Mouse (Mus musculus): ENCODE measurements around the gene Tnik.

The Tnik gene

DNA sequence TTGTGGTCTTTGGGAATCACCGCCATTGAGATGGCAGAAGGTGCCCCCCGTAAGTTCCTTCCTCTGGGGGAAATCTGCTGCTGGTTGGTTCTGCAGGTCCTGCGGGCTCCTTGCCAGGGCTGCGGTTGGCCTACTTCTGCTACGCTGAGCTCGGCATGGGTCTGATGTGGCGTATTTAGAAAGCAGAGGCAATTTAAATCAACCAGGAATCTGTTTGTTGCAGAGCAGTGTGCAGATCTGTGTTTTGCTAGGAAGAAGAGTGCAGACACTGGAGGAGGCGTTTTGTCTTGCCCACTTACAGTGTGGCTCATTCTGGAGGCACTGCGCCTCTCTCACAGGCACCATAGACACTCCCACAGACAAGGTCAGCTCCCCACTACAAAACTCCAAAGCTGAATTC lies 291.9 kb downstream of the Tnik start:
- peak; percentile 65 for DNase-seq

- DNase-seq, result no peak
These were observed 293.0 kb downstream of the Tnik start for GRCm38 (mm10) chr3:28555795-28556570.

GRCm38 (mm10) chr3:28558328-28558871 lies 295.4 kb downstream of the Tnik start:
- DNase-seq, result peak; percentile 69

GRCm38 (mm10) chr3:28561408-28561807 lies 298.4 kb downstream of the Tnik start:
- no peak for DNase-seq

GRCm38 (mm10) chr3:28562612-28563332 lies 299.8 kb downstream of the Tnik start:
- DNase-seq, result no peak

DNA sequence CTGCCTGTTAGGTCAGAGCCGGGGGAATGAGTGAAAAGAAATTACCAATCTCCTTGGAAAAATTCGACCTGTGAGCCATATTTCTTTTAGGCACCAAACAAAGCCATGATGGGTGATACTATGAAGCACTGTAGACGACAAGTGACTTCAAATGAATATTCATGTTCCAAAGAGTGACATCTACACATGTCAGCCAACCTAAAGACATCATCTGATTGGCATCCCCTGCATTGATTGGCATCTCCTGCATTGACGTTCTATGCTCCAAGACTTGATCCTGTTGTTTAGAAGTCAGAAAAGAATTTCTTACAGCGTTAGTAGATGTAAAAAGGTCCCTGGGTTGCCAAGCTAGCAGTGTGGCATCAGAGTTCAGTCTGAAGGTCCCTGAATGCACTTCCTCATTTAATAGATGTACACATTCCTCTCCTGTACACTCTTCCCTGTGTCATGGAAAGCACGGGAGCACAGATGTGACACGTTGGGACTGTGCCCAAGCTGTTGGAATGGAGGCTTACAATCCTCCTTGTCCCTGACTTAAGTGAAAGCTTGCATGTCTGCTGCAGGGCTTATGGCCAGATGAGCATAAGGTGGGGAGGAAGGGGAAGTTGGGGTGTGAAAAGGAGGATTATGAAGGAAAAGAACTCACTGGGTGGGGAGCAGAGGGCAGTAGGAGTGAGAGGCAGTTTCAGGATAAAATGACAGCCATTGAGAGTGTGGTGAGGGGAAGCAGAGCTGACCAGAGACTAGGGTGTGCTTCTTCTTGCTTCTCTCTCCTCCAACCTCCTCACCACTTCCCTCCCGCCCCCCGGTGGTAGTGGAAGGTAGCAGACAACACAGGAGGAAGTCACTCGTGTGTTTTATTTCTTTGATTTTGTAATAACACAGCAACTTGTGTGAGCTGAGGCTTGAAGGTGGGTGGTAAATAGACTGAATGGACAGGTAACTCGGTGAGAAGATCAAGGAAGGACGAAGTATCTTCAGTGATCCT lies 301.6 kb downstream of the Tnik start:
- no peak for DNase-seq

GRCm38 (mm10) chr3:28577301-28577700 lies 314.3 kb downstream of the Tnik start:
- DNase-seq, result peak; percentile 49

GRCm38 (mm10) chr3:28578950-28579615 lies 316.1 kb downstream of the Tnik start:
- no peak for DNase-seq

GRCm38 (mm10) chr3:28585750-28586465 lies 322.9 kb downstream of the Tnik start:
- DNase-seq, result no peak

- DNase-seq, result no peak
These were observed 324.8 kb downstream of the Tnik start for GRCm38 (mm10) chr3:28587808-28588207.

DNA sequence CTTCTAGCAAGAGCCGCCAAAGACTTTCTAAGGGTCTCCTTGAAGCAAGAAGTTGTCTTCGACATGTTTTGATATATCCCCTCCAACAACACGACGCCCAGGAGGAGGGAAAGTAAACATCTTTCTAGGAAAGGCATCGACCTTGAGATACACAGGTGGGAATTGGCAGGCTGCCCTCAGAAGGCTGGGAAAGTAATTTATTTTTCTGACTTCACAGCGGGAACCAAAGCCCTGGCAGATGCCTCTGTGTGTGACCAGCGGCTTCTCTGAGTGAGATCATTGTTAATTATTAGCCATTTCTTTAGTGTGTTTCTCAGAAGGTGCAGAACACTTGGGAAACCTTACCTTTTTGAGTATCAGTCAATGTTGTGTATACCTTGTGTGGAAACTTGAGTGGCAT lies 328.3 kb downstream of the Tnik start:
- DNase-seq, result peak; percentile 80

- DNase-seq, result no peak
These were observed 330.9 kb downstream of the Tnik start for GRCm38 (mm10) chr3:28593922-28594321.

- no peak for DNase-seq
These were observed 336.5 kb downstream of the Tnik start for GRCm38 (mm10) chr3:28599476-28599875.

GRCm38 (mm10) chr3:28606741-28607140 lies 343.7 kb downstream of the Tnik start:
- no peak for DNase-seq

DNA sequence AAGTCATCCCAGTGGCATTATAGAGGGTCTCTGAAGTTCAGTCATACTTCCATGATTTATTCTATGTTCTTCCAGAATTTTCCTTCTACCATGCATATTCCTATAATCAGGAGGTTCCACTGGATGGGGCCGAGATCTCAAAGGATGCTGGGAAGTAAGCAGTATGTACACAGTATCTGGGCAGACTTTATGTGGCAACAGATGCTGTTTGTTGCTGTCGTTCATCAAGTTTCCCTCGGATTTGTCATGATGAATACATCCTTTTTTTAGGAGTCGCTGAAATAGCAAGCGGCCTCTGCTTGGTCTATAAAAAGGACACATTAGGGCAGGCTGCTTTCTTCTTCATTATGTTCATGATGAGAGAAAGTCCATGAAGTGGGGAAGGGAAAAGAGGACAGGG lies 349.3 kb downstream of the Tnik start:
- DNase-seq, result no peak

GRCm38 (mm10) chr3:28616386-28616785 lies 353.4 kb downstream of the Tnik start:
- DNase-seq, result no peak

DNA sequence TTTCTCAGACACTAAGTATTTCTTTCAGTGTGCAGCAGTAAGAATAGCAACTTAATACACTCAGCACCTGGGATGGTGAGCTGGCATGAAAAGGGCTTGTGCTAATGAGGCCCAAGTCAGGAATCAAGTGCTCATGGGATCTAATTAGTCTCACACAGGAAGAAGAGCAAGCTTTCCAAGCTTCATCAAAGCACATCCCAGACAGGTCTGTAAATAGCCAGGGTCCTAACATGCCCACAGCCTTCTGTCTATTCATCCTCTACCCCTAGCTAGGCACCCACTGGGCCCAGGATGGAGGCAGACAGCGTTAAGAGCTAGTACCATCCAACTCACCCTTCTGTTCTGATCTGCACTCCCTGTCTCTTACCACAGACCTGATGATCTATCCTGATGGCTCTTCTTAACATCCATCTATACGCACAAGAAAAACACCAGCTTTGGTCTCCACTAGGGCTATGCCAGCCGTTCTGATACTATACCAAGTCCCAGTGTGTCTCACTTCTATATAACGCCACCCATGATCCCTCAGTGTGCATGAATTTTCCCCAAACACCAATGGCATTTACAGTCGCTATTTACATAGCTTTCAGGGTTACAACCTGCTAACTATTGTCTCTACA lies 354.1 kb downstream of the Tnik start:
- DNase-seq, result no peak

- no peak for DNase-seq
These were observed 358.8 kb downstream of the Tnik start for GRCm38 (mm10) chr3:28621792-28622191.

DNA sequence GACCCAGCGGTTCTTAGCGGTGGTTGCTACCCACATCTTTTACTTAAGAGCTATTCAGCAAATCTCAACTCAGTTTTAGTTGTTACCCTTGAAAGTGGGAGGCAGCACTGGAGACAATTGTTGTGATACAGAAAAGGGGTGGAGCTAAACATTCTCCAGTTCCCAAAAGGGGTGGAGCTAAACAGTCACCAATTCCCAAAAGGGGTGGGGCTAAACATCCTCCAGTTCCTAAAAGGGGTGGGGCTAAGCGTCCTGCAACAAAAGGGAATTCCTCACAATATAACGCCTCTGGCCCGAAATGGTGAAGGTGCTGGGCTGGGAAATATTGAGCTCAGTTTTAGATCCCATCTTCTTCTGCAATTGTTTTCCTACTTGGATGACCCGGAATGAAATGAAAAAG lies 363.8 kb downstream of the Tnik start:
- DNase-seq, result no peak

DNA sequence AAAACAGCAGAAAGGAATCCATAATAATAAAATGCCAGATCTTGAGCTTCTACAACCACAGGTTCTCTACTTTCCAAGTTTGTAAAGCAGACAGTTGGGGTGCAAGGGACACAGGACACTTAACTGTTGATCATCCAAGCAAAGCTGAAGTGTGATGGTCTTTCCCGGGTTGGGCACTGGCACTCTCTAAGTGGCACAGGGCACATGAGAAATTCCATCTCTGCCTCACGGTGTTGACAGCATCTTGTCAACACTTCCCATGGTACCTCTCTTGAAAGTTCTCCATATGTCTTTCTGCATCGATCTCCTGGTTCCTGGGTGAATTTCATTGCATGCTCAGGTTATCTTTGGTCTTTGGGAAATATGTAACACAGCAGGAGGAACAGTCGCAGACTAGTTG lies 373.8 kb downstream of the Tnik start:
- no peak for DNase-seq

GRCm38 (mm10) chr3:28638957-28639356 lies 375.9 kb downstream of the Tnik start:
- no peak for DNase-seq

Measured in cerebellum, adult 9-11 months (tissue).